Mouse (Mus musculus) layer of hippocampus, postnatal 36 days (tissue): ENCODE data around the gene Klrb1a. TPM values are rescaled to one million over a fixed set of nuclear protein-coding genes. Genes with fewer than 3 reads are reported as not detected.
"Not testable (repeated sequence)": the region's sequence is repeated elsewhere in the genome, so short reads cannot be mapped to it uniquely, and the experiment has no call there.

Source experiments
- DNase-seq, 2 experiments: peaks; one replicate each; pipeline ENCODE4 v3.0.0; 2022
- total RNA-seq, 2 experiments: library from RNA; stranded (reverse); gene quantifications; 2 replicates each; pipeline ENCODE4 v1.2.3; 2021

Klrb1a gene
- not detected for total RNA-seq

DNA sequence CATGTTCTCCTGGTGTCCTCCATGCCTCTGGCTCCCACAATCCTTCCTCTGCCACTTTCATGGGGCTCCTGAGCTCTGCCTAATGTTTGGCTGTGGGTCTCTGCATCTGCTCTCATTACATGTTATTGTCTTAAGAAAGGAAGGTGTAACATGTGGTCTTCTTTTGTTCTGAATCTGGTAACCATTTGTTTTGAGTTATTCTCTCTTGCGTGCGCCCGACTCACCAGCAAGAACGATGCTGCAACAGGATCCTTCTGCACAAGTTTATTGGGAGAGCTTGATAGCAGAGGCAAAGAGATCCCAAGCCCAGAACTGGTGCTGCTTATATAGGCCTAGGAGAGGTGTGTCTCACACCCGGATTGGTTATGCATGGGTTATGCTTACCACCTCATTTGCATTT is at the start of gene Klrb1a:
Gene Klrb1a, minus strand, starts transcription at position 101 of the 400 bp plus-strand sequence.
- DNase-seq = not testable (repeated sequence)

DNA sequence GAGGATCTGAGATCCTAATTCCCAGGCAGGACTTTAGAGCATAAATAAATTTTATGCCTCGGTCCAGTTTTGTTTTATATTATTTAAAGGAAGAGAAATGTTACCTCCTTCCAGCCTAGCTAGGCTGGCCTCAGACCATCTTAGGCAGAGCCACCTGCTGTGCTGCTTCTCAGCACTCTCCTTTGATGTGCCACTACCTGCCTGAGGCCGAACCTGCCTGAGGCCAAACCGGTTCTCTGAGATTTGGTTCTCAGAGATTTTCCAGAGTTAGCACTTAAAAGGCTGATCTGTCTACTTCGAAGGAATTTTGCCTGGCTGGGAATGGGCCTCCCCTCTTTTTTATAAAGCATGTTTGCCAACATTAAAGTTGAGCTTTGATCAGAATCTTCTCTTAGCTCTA is 46.6 kb upstream of the Klrb1a start:
- DNase-seq = no peak

DNA sequence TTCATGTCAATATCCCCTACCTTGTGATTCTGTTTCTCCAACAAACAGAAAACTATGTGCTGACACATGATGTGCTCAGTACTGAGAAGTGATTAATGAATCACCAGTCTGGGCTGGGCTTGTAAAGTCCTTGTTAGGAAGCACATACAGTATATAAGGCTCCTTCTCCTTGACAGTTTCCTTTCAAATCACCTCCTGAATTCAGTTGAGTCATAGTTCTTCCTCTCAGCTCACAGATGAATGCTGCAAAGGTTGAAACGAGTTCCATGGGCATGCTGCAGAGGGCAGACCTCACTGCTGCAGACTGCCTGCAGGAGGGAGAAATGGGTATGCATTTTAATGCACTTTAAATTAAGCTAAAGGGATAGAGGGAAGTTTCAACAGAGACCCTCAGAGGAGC is 38.9 kb upstream of the Klrb1a start, which contains the start of gene Clec2h:
Gene Clec2h, plus strand, starts transcription at position 180 of the 400 bp plus-strand sequence.
- peak in 1 of 2 experiments; percentile 2 for DNase-seq

DNA sequence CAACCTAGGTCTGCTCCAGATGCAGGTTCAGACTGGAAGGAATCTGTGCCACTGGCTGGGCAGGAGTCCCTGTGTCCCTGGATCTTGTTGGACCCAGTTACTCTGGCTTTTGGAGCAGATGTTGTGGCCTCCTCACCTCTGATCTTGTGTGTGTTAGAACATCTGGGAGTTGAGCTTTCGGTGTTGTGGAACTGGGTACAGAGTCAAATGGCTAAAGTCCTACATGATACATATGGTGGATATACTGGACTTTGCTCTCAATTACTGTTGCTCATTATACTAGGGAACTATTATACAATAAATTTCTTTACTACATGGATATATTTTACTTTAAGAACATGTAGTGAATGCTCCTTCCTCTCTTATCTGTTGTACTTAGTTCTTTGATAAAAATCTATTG is 37.9 kb upstream of the Klrb1a start:
- no peak for DNase-seq

DNA sequence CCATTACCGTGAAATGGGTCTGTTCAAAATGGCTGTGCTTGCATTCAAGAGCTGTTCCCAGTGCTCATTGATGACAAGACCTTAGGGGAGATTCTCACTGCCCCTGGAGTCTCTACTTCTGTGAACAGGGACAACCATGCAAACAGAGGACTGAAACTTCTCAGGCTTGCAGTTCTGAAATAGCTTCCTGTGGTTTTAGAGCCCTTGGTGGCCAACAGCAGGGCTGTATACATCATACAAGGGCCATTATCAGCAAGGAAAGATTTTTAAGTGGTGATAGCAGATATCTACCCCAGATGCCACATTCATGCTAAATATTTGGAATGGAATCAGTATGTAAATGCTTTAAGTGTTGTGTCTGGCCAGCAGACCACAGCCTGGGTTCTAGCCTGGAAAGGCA is 29.6 kb upstream of the Klrb1a start:
- DNase-seq = no peak

DNA sequence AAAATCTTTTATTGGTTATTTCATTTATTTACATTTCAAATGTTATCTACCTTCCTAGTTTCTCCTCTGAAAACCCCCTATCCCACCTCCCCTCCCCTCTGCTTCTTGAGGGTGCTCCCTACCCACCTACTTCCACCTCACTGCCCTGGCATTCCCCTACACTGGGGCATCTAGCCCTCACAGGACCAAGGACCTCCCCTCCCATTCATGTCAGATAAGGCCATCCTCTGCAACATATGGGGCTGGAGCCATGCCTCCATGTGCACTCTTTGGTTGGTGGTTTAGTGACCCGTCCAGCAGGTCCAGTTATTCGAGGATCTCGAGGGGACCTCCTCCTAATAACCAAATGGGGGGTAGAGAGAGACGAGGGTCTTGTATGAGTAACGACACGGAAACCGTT is 27.5 kb upstream of the Klrb1a start:
- not testable (repeated sequence) for DNase-seq

DNA sequence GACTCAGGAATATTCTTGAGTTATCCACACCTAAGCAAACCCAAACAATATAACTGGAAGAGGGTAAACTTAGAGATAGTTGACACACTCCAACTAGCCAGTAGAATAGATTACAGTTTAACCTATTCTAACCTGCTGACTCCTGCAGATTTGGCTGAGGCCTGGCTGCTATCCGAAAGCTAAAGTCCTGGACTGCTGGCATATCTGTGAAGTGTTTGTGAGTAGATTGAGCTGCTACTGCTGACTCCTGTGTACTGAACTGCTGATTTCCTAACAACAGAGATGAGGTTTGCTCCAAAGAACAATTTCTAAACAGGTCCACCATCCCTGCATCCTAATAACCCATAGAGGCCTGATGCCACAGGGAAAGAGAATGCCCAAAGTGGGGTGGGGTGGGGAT is 26.9 kb upstream of the Klrb1a start:
- no peak for DNase-seq

- no peak for DNase-seq
Observed at GRCm38 (mm10) chr6:128649681-128650080, 26.3 kb upstream of the Klrb1a start.

DNA sequence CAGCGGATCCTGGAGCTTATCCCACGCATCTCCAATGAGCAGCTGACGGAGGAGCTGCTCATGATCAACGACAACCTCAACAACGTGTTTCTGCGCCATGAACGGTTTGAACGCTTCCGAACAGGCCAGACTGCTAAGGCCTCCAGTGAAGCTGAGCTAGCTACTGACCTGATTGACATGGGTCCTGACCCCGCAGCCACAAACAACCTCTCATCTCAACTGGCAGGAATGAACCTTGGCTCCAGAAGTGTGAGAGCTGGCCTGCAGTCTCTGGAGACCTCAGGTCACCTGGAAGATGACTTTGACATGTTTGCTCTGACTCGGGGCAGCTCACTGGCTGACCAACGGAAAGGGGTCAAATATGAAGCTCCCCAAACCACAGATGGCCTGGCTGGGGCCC is 22.4 kb upstream of the Klrb1a start:
- not testable (repeated sequence) for DNase-seq

- not testable (repeated sequence) for DNase-seq
Observed at GRCm38 (mm10) chr6:128644694-128645093, 21.4 kb upstream of the Klrb1a start.

DNA sequence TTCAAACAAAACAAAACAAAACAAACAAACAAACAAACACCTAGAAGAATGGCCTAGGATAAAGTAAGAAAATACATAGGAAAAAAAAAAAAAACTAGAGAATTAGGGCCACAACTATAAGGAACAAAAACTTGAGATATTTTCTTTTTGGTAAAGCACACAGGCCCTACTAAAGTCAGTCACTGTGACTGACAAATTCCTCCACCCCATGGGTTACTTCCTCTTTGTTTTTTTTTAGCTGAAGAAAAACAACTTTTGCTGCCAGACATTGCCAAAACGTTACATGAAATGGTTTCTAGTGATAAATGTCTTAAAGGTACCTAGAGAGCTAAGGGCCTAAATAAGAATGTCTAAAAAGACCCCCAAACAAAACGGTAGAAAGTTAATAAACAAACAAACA is 20.7 kb upstream of the Klrb1a start:
- no peak for DNase-seq

DNA sequence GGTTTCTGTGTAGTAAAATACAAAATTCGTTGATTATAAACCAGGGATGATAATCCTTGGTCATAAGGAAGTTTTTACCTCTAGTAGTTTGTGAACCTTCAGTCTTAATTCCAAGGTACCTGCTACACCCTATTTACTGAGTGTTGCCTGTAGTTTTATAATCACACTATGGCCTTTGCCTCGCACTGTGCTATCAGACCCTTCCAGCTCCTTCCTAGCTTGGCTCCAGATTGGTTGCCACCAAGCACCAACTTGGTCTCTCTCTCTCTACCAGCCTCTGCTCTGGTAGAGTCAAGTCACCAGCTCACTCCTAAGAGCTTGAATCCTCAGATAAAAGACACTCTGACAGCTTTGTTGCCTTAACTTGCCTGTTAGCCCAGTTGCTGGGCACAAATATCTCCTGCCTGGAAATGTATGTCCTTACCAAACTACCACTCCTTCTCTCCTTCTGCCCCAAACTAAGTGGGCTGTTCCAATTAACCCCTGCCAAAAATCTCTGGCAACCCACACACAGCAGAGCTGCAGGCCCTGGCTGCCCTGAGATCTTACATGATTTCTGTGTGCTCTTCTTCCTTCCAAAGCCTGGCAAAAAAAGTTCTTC is 17.9 kb upstream of the Klrb1a start:
- DNase-seq = no peak

DNA sequence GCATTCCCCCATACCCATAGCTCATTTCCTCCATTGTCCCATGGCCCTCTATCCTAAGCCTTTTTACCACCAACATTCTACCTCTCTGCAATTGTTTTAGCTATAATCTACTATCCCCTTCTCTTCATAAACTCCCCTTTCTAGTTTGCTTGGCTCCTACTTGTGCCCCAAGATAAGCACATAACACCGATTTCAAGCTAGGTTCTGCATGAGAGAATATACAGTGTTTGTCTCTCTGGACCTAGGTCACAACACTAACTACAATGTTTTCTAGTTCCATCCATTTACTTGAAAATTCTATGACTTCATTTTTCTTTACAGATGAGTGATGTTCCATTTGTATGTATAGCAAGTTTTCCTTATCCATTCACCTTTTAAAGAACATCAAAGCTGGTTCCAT is 17.3 kb upstream of the Klrb1a start:
- DNase-seq = no peak

DNA sequence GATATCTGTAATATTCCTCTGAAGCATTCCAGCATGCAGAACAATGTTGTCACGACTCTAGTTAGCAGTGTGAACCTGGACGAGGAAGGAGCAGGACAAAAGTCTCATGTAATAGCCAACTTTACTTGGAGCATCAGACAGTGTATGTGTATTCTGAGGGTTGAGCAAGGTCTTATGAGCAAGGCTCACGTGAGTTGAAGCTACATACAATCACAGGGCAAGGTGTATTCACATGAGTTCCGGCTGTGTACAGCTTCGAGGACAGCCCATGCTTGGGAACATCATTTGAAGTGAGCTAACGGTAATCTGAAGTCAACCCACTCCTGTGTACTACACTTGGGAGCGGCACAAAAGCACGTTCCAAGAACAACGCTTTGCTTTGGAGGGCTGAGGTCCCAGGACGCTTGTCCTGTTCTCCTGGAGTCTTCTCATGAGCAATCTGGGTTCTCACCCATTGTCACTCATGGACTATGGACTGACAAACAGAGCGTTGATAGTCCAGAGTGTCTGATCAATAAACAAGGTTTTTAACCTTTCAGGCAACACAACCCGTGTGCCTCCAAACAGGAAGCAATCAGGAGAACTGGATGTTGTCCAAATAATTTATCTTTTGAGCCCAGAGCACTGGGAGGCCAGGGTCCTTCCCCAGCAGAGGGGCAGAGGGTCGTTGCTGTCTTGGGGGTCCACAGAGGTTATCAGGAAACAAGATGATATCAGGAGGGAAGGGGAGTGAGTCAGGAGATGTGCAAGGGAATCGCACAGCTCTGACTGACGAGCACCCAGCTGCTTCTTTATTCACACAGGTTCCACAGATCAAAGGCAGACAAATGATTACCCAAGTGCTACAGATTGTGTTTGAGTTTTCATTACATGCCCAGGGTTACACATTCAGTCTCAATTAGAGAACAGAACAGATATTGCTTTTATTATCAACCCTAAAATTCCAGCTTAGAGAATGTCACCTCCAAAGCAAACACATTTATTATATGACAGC is 7.9 kb upstream of the Klrb1a start:
- DNase-seq = not testable (repeated sequence)

DNA sequence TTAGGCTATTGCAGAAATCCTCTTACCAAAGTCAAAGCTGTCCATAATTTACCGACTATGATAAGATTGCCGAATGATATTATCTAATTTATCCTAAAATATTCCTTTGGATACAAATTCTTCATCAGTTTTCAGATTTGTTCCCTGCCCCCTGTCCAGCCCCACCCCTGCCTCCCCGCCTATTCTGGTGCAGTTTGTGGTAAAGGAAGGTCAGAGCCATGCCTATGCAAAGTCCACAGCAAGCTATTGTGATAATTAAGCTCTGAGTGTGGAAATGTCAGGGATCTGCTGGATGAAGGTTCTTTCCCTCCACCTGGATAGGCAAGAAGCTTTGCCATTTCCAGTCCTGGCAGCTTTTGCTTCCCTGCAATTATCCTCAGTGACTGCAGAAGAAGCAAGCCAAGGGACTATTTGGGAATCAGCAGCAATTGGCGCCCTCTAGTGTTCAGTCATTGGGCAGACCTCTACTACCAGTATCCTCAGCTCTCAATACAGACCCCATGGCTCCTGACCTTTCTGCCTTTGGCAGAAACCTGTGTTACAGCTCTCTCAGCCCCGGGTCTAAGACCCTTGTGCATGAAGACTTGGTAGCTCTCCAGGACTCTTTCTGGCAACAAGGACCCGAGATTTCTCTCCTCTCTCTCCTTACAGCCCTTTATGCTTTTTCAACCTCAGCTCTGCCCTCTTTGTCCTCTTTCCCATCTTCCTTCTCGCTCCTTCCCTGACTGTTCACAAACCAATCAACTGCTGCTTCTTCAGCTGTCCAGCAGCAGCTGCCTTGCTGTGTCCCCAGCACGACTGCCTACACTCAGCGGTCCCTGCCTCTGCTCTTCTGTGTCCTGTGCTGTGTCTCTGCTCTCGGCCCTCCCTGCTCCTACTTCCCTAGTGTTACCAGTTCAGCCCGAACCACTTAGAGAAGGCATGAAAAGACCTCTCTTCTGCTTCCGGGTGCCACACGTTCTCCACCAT is 6.7 kb upstream of the Klrb1a start:
- peak; percentile 44 to 48 for DNase-seq

GRCm38 (mm10) chr6:128625246-128625645 is 1.9 kb upstream of the Klrb1a start:
- DNase-seq = not testable (repeated sequence)

DNA sequence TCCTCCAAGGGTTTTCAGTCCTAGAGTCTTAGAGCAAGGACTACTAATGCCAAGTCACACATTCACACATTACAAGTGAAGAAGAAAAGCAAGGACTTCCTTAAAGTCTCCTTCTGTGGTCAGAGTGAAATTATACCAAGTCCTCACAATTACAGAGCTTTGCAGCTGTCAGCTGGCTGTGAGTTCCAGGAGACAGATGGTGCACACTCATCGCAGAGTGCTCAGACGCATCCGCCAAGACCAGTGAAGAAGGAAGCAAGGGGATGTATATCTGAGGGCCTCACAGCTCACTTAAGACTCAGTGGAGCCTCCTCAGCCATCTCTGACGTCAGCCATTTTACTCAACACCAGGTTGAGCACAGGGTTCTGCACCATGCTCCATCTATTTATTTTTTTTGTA is 1.1 kb upstream of the Klrb1a start:
- DNase-seq = no peak

- no peak for DNase-seq
Observed at GRCm38 (mm10) chr6:128622733-128623132, 600 bp downstream of the Klrb1a start.

DNA sequence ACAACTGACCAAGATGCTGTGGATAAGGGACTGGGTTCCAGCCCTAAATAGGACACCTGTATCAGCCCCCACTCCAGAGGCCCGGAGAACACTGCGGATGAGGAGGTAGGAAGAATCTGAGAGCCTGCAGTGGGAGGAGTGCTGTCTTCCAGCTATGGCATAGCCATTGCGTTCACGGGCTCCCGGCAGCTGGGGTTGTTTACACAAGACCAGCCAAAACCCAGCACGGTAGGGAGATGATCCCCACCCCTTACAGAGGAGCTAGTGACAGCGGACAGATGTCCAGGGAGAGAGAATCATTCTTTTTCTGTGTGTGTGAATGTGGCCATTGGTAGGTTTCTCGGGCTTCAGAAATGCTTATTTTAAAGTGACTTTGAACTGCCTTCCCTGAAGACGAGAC is 17.0 kb downstream of the Klrb1a start:
- DNase-seq = no peak

- DNase-seq = no peak
Observed at GRCm38 (mm10) chr6:128604512-128604911, 18.8 kb downstream of the Klrb1a start.

DNA sequence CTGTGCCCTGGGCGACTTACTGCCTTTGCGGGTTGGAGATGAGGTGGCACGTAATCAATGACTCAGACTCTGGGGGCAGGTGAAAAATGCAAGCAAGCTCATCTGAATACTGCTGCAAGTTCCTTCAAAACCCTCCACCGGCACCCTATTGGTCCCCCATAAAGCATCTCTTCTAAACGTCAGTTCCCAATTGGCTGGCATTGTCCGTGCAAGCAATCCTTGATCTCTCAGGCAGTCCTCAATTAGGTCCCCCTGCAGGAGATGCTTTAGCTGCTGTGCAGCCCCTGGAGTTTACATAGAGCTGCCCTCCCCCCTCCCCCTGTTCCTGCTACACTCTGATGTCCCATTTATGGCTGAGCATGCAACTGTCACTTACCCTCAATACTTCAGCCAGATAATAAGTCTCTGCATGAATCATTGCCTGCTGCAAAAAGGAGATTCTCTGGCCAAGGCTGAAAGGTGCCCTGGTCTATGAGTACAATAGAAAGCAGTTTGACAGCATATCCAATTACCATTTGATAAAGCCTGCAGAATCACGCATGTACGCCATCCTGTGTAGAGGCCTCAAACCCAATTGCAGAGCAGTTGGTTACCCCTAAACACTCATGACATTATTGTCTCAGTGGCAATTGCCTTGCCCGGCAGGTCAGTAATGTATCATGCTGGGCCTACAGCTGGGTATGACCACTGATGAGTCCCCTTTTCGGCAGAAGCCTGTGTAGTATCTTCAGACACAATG is 20.7 kb downstream of the Klrb1a start:
- no peak for DNase-seq

GRCm38 (mm10) chr6:128602026-128602425 is 21.3 kb downstream of the Klrb1a start:
- DNase-seq = no peak
